In genomic region chr17:73743681-73744311, GRCm38 (mm10) we compare ENCODE assay signal across 7 mouse cellular contexts. TPM values are rescaled to one million over a fixed set of nuclear protein-coding genes. Genes with fewer than 3 reads are reported as not detected.
DNase-seq lines count a peak whose midpoint lies in the region; ATAC-seq and TF ChIP-seq lines count a peak whose summit lies in the region.

No protein-coding gene starts in this region.

- H3K4me3 ChIP-seq in cortical plate, adult 2 months (ENCODE audit: insufficient read depth, low read length): no peak overlapping the region

- H3K4me1 ChIP-seq in cortical plate, adult 2 months (ENCODE audit: control insufficient read depth, insufficient read depth, low read length): no peaks in the 10 kb centered on the region

- peak; percentile 73 to 77 for DNase-seq in adrenal gland, adult 18-20 months (ENCODE audit: low spot score in 2 of 2)
- peak; percentile 22 for DNase-seq in gastrocnemius, postnatal 25 days
- DNase-seq in kidney, adult 18-20 months: peak; percentile 84
- peak; percentile 86 for DNase-seq in left cerebral cortex, postnatal 4 days
- DNase-seq in spleen, postnatal 36 days (ENCODE audit: low spot score in 2 of 2): peak; percentile 69 to 71

- no peak for TF ChIP-seq POLR2A in cortical plate, adult 2 months (IDR thresholded peaks at IDR 0.05; ENCODE audit: extremely low read depth, insufficient read depth, low read length)

- intact Hi-C loops in left cerebral cortex, postnatal 4 days (cut with DNase I): loop anchor here (1.0 to 10.0 kb wide), 2 partner anchors 441 to 889 kb away; no protein-coding TSS in a partner anchor

- TF ChIP-seq CTCF in cortical plate, adult 2 months (IDR thresholded peaks at IDR 0.05; ENCODE audit: extremely low read depth, insufficient read depth, low read length): peak; percentile 99

- H3K27ac ChIP-seq in cortical plate, adult 2 months (ENCODE audit: insufficient read depth, low read length): no peak overlapping the region

- ATAC-seq in monocyte, adult 5-6 weeks (replicated peaks; ENCODE audit: insufficient number of reproducible peaks, low FRiP score, low TSS enrichment, poor library complexity, severe bottlenecking): 0 out of 2 replicates have a peak, but pooled peaks have one; percentile 50

RNA-seq across cellular contexts. Expression of gene Galnt14, which starts 33.5 kb away (rescaled TPM):
- total RNA-seq in adrenal gland, adult 18-20 months (2021): 1 to 10 TPM; 1.1 to 1.7 TPM
- 21.5 and 23.7 TPM in 2 replicates for polyA plus RNA-seq in cortical plate, adult 2 months (2012; rRNA removed)
- not detected for total RNA-seq in gastrocnemius, postnatal 25 days (2021)
- total RNA-seq in left cerebral cortex, postnatal 4 days (2021): 10 to 100 TPM; 19.1 to 21.0 TPM
- 0.19 TPM in 1 of 3 replicates, not detected in the others for total RNA-seq in monocyte, adult 5-6 weeks (2017)

Comparison
In these comparisons a context has a peak if more than half of its experiments do, and no peak if none do; other contexts are left out.
1. DNase-seq: peak in every context shown above with its lines; median percentile 86 in left cerebral cortex, postnatal 4 days; 84 in kidney, adult 18-20 months; 75 in adrenal gland, adult 18-20 months; 70 in spleen, postnatal 36 days; 22 in gastrocnemius, postnatal 25 days.
2. RNA of gene Galnt14, which starts 33.5 kb away (total RNA-seq): 19.1 to 21.0 TPM in left cerebral cortex, postnatal 4 days; 1.1 to 1.7 TPM in adrenal gland, adult 18-20 months, 0.19 TPM in monocyte, adult 5-6 weeks and not detected in gastrocnemius, postnatal 25 days; every median in the first group is over 4 times any median in the second.